Mouse (Mus musculus): ENCODE results near the gene Tgfbrap1.

DNA sequence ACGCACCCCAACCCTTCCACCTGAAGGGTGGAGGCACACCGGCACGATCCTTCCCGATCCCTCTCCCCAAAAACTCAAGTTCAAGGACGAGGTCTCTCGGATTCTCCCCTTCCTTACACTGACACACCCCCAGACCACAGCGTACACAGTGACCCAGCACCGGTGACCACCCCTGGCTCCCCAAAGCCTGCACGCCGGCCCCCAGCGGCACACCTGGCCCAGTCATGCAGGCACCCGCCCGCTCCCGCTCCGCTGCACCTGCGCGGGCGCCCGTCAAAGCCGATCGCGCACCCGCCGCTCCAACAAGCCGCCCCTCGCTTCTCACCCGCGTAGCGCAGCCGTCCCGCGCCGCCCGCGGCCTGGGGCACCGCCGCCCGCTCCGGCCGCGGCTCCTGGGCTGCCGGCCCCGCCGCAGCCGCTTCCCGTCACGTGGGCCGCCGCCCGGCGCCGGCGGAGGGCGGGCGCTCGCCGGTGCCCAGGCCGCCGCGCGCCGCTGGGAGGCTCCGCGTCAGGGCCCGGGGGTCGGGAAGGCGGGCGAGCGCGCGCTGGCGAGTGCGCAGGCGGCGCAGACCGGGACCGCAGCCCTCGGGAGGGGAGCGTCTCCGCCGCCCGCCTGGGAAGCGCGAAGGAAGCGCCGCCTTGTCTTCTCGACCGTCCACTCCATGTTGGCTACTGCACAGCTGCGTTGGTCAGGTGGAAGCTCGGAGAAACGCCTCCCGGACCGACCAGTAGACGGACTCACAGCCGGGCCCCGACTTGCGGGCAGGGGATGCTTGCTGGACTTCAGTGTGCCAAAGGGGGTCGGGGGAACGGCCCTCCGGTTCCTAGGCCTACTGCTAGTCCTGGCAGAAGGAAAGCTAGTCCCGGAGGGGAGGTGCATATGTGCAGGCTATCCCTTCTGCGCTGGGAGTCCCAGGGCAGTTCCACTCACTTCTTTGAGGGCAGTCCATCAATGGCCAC, 6.1 kb downstream of the Tgfbrap1 start:
- TF ChIP-seq POLR2A (IDR thresholded peaks at IDR 0.05; ENCODE audit: insufficient read depth, low read depth, low read length) (peak; percentile 82), CTCF (IDR thresholded peaks at IDR 0.05; ENCODE audit: insufficient read depth, low read depth, low read length) (no peak)
